Mouse (Mus musculus): ENCODE measurements at regions not wholly inside any gene's neighbourhood (a gene's known extent, or its start where the extent isn't known, plus 50 kb on each side); places are given as distances from the start of the nearest gene placed in this dataset.

- no peak for DNase-seq
Measured at GRCm38 (mm10) chr2:178711587-178712080, 281.3 kb downstream of the Cdh26 start.

GRCm38 (mm10) chr2:178712391-178712892, 282.1 kb downstream of the Cdh26 start:
- DNase-seq: no peak

GRCm38 (mm10) chr2:178715500-178716245, 285.3 kb downstream of the Cdh26 start:
- no peak for DNase-seq

GRCm38 (mm10) chr2:178718048-178718447, 287.7 kb downstream of the Cdh26 start:
- DNase-seq: no peak

- no peak for DNase-seq
Measured at GRCm38 (mm10) chr2:178723455-178723854, 293.1 kb downstream of the Cdh26 start.

- no peak for DNase-seq
Measured at GRCm38 (mm10) chr2:178724228-178724627, 293.9 kb downstream of the Cdh26 start.

- DNase-seq: peak; percentile 8 to 21
Measured at GRCm38 (mm10) chr2:178727930-178728793, 297.8 kb downstream of the Cdh26 start.

DNA sequence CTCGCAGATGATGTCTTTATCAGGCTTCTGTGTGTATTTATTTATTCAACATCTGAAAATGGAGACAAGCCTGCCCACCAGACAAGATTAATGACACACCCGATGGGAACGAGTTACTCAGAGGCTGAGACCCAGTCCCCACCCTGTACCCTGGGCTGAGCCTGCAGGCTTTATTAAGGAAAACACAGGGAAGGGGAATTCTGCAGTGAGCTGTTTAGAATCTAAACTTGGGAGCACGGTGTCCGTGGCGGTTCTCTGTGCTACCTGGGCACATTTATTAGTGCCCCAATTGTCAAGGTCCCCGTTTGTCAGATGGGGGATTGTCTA, 298.4 kb downstream of the Cdh26 start:
- DNase-seq: no peak

GRCm38 (mm10) chr2:178735099-178735498, 304.8 kb downstream of the Cdh26 start:
- peak; percentile 23 to 46 for DNase-seq

- no peak for DNase-seq
Measured at GRCm38 (mm10) chr2:178744617-178745016, 314.3 kb downstream of the Cdh26 start.

GRCm38 (mm10) chr2:178745296-178746015, 315.1 kb downstream of the Cdh26 start:
- DNase-seq: no peak

DNA sequence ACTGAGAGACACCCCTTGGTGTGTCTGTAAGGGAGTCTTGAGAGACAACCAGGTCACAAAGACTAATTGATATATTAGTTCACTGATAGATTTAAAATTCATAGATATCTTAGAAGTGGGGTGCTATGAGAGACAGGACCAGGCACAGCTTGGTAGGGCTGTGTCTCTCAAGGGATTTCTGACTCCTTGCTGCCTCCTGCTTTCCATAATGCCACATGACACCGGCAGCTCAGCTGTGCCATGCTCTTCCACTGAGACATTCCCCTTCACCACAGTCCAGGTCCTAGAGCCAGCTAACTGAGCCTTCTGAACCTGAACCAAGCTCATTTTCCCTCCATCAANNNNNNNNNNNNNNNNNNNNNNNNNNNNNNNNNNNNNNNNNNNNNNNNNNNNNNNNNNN, 320.9 kb downstream of the Cdh26 start:
- no peak for DNase-seq

GRCm38 (mm10) chr2:178758366-178758765, 328.0 kb downstream of the Cdh26 start:
- DNase-seq: peak; percentile 74 to 75

DNA sequence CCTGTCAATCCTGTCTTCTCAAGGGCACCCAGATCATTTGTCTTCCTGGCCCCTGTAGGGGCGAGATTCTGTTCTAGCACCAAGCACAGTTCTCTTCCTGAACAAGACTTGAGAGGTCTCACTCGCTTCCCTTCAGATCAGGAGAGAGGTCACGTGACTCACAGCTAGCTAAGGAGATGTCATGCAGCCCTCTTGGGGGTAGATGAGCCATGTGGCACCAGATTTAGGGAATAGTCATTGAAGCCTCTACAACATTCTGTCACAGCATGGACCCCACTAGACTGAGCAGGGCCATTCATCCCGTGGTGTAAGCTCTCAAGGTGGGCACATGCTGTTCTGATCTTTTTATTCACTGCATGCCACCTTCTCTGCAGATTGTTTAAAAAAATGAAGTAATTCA, 338.2 kb downstream of the Cdh26 start:
- DNase-seq: no peak

DNA sequence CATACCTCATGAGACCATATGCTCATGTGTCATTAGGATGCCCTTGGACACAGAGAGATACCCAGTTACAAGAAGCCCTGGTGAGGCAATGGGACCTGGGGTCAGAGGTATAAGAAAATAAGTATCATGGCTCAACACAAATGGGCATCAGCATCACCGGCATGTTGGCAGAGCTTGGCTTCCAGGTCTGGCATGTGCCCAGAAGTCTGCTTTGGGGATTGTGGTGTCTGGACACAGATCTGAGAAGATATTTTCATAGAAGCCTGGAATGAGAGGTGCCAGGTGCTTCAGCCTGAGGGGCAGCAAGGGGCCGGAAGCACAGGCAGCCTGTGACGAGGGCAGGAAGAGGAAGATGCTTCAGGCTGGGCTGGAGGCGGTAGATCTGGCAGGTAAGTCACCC, 338.7 kb downstream of the Cdh26 start:
- DNase-seq: no peak

- DNase-seq: peak; percentile 7 to 12
Measured at GRCm38 (mm10) chr2:178771435-178771834, 341.1 kb downstream of the Cdh26 start.

GRCm38 (mm10) chr2:178771881-178772280, 341.6 kb downstream of the Cdh26 start:
- peak; percentile 36 to 52 for DNase-seq

DNA sequence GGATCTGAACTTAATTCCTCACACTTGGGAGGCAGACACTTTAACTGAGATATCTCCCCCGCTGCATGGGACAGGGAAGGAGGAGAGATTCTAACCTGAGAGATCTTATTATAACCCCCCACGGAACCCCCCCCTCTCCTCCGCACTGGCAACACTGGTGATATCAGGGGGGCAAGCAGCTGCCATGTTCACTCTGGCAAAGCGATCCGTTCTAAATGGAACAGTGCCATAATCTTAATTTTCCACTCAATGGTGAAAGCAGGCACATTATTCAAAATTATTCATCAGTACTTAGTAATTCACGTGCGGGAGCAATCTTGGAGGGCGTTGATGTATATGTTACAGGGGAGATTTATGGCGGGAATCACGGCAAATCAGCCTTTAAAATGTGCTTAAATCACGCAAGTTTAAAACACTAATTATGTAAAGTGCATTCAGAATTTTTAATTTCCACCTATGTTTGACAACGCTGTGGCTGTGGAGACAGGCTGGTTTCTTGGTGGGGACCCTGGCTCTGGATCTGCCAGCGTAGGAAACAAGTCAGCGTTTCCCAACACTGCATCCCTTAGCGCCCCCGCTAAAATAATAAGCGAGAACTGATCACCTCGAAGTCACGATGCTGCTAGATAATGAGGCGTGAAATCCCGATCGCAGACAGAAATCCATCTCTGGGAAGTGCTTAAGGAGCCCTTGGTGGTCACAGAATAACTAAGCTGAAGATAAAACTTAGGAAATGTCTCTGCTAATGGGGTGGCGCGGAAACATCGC, 354.7 kb downstream of the Cdh26 start:
- no peak for DNase-seq

- DNase-seq: no peak
Measured at GRCm38 (mm10) chr2:178785843-178786242, 355.5 kb downstream of the Cdh26 start.

DNA sequence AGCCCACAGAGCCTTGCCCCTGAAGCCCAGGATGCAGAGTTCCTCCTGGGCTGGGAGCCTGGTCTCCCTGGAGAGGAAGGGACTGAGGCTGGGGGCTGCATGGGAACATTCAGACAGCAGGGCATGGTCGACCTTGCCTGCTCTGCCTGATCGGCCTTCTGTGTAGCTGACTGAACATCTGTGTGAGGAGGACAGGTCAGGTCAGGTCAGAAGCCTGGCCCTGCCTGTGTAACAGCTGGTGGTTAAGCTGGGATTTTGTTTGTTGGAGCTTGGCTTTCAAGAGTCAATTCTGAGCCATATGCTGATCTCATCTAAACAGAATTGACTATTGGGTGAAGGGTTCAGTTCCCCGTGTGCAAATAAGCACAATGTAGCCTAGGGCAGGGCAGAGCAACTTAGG, 365.5 kb downstream of the Cdh26 start:
- no peak for DNase-seq

DNA sequence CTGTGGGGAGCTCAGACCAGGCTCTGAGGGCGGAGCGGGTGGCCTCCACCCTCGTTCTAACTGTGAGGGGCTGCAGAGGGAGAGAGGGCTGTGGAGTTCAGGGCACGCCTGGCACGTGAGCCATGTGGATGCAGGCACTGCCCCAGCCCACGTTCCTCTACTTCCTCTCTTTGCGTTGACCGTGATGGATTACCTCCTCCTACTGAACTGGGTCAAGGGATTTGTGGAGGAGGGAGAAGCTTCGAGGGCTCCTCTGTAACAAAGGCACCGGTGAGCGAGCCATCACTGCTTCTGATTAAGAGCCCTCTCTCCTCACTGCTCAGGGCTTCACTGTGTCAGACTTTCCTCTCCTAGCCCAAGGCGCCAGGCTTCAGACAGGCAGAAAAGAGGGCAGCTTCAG, 371.1 kb downstream of the Cdh26 start:
- DNase-seq: peak; percentile 32 to 33

GRCm38 (mm10) chr2:178805283-178805682, 375.0 kb downstream of the Cdh26 start:
- DNase-seq: no peak

All from adrenal gland, postnatal 36 days (tissue).